Mouse (Mus musculus) layer of hippocampus, postnatal 25 days (tissue): ENCODE measurements around the gene Myb. TPM values are rescaled to one million over a fixed set of nuclear protein-coding genes. Genes with fewer than 3 reads are reported as not detected.

ENCODE experiments used
- DNase-seq, 2 experiments: peaks; one replicate each; pipeline ENCODE4 v3.0.0; 2022; ENCODE audit warnings: mixed read lengths in 2 of 2, low spot score in 1 of 2; ENCODE audit errors: extremely low spot score in 1 of 2
- total RNA-seq, 2 experiments: library from RNA; stranded (reverse); gene quantifications; 2 replicates each; pipeline ENCODE4 v1.2.3; 2021

Gene Myb
- total RNA-seq, result under 1 TPM; 0.52 to 0.89 TPM

GRCm38 (mm10) chr10:21160537-21161358 lies at the start of gene Myb:
Myb (minus strand) TSS chr10:21160984.
- peak; percentile 25 to 32 for DNase-seq

GRCm38 (mm10) chr10:21207378-21207777 lies 46.6 kb upstream of the Myb start:
- no peak for DNase-seq

GRCm38 (mm10) chr10:21206232-21206631 lies 45.4 kb upstream of the Myb start:
- no peak for DNase-seq

- no peak for DNase-seq
Measured at GRCm38 (mm10) chr10:21204496-21205085, 43.8 kb upstream of the Myb start.

- DNase-seq, result no peak
Measured at GRCm38 (mm10) chr10:21203886-21204285, 43.1 kb upstream of the Myb start.

- no peak for DNase-seq
Measured at GRCm38 (mm10) chr10:21203461-21203860, 42.7 kb upstream of the Myb start.

GRCm38 (mm10) chr10:21200761-21201160 lies 40.0 kb upstream of the Myb start:
- no peak for DNase-seq

- DNase-seq, result no peak
Measured at GRCm38 (mm10) chr10:21200322-21200721, 39.5 kb upstream of the Myb start.

GRCm38 (mm10) chr10:21196646-21197116 lies 35.9 kb upstream of the Myb start:
- DNase-seq, result no peak

GRCm38 (mm10) chr10:21195597-21195996 lies 34.8 kb upstream of the Myb start:
- no peak for DNase-seq

- DNase-seq, result no peak
Measured at GRCm38 (mm10) chr10:21193935-21194505, 33.2 kb upstream of the Myb start.

- no peak for DNase-seq
Measured at GRCm38 (mm10) chr10:21193088-21193934, 32.5 kb upstream of the Myb start.

- no peak for DNase-seq
Measured at GRCm38 (mm10) chr10:21192436-21192835, 31.7 kb upstream of the Myb start.

GRCm38 (mm10) chr10:21189756-21190397 lies 29.1 kb upstream of the Myb start:
- DNase-seq, result no peak

- no peak for DNase-seq
Measured at GRCm38 (mm10) chr10:21189275-21189601, 28.5 kb upstream of the Myb start.

- DNase-seq, result peak in 1 of 2 experiments; percentile 38
Measured at GRCm38 (mm10) chr10:21188564-21189274, 27.9 kb upstream of the Myb start.

- DNase-seq, result no peak
Measured at GRCm38 (mm10) chr10:21187847-21188246, 27.1 kb upstream of the Myb start.

- DNase-seq, result no peak
Measured at GRCm38 (mm10) chr10:21186733-21187132, 25.9 kb upstream of the Myb start.

- no peak for DNase-seq
Measured at GRCm38 (mm10) chr10:21178711-21179110, 17.9 kb upstream of the Myb start.

- DNase-seq, result no peak
Measured at GRCm38 (mm10) chr10:21178281-21178680, 17.5 kb upstream of the Myb start.
